Mouse (Mus musculus): ENCODE measurements around the gene A630095N17Rik.

GRCm38 (mm10) chr1:75210136-75211087, 21.5 kb downstream of the A630095N17Rik start, which contains the start of the genes Glb1l and Stk16:
- TF ChIP-seq CTCF (IDR thresholded peaks at IDR 0.05; ENCODE audit: low read depth, low read length) (no peak), POLR2A (IDR thresholded peaks at IDR 0.05; ENCODE audit: borderline replicate concordance, low read depth, low read length) (no peak)

Data from bone marrow macrophage, adult 2 months (primary cell).